ENCODE assay signal across 20 mouse cellular contexts in genomic region chr10:19598091-19598490, GRCm38 (mm10). TPM values are rescaled to one million over a fixed set of nuclear protein-coding genes. Genes with fewer than 3 reads are reported as not detected.
DNase-seq lines count a peak whose midpoint lies in the region; ATAC-seq and TF ChIP-seq lines count a peak whose summit lies in the region.
"Had no signal": no experiment of that assay in that cellular context is flagged by ENCODE, and none has a peak within 500 bp of the region (broad histone marks: within the 10 kb centered on the region; RNA-seq: fewer than 3 reads in every experiment).

No protein-coding gene starts in this region.

- no peak for ATAC-seq in hindbrain, embryonic 11.5 days (ENCODE audit: low FRiP score)
- no peak for ATAC-seq in erythroblast, adult 5-6 weeks (replicated peaks; ENCODE audit: low FRiP score, poor library complexity, severe bottlenecking)

- peaks cover 9% of the 10 kb centered on the region; the same call in 1 of the 2 replicates for H3K4me1 ChIP-seq in small intestine, adult 2 months (ENCODE audit: control insufficient read depth, insufficient read depth, insufficient read length, low read length)
- H3K4me1 ChIP-seq in hindbrain, embryonic 11.5 days (replicated peaks; ENCODE audit: control insufficient read depth, insufficient read depth, low read length) = no peaks in the 10 kb centered on the region

- H3K27me3 ChIP-seq in small intestine, adult 2 months (ENCODE audit: control insufficient read depth, insufficient read depth, low read length) = no peaks in the 10 kb centered on the region
- no peaks in the 10 kb centered on the region for H3K27me3 ChIP-seq in hindbrain, embryonic 11.5 days (ENCODE audit: control insufficient read depth, insufficient read depth, low read length)
- H3K27me3 ChIP-seq: heart, embryonic 12.5 days; stomach, embryonic 15.5 days had no signal

- H3K9ac ChIP-seq in hindbrain, embryonic 11.5 days (ENCODE audit: low read depth, low read length) = no peak overlapping the region
- H3K9ac ChIP-seq: heart, embryonic 12.5 days; stomach, embryonic 15.5 days had no signal

- H3K27ac ChIP-seq in small intestine, adult 2 months (ENCODE audit: insufficient read depth, low read depth, low read length) = peak overlapping the region; percentile 28; the same call in 1 of the 2 replicates
- H3K27ac ChIP-seq in hindbrain, embryonic 11.5 days (ENCODE audit: low read depth, low read length) = no peak overlapping the region
- H3K27ac ChIP-seq: forebrain, embryonic 10.5 days; hindbrain, embryonic 10.5 days; stomach, embryonic 15.5 days had no signal

- TF ChIP-seq POLR2A in small intestine, adult 2 months (IDR thresholded peaks at IDR 0.05; ENCODE audit: low read depth, low read length) = no peak

- no peak overlapping the region for H3K4me3 ChIP-seq in small intestine, adult 2 months (ENCODE audit: low read depth, low read length)
- H3K4me3 ChIP-seq in hindbrain, embryonic 11.5 days (ENCODE audit: low read depth, low read length) = no peak overlapping the region
- H3K4me3 ChIP-seq: forebrain, embryonic 10.5 days; gastrocnemius, adult 2 months; heart, embryonic 12.5 days; hindbrain, embryonic 10.5 days; stomach, embryonic 15.5 days had no signal

- H3K9me3 ChIP-seq in hindbrain, embryonic 11.5 days (ENCODE audit: control insufficient read depth, low read length) = no peaks in the 10 kb centered on the region
- H3K9me3 ChIP-seq: stomach, embryonic 15.5 days had no signal

- TF ChIP-seq CTCF in small intestine, adult 2 months (IDR thresholded peaks at IDR 0.05; ENCODE audit: extremely low read depth, insufficient read length, insufficient replicate concordance, low read depth, low read length) = no peak

- no peak overlapping the region for H3K4me2 ChIP-seq in hindbrain, embryonic 11.5 days (replicated peaks; ENCODE audit: low read depth, low read length)
- H3K4me2 ChIP-seq: heart, embryonic 12.5 days; stomach, embryonic 15.5 days had no signal

- H3K36me3 ChIP-seq in small intestine, adult 2 months (ENCODE audit: control insufficient read depth, insufficient read depth, low read length) = peaks cover 47% of the 10 kb centered on the region
- H3K36me3 ChIP-seq in hindbrain, embryonic 11.5 days (ENCODE audit: control insufficient read depth, insufficient read depth, low read length) = no peaks in the 10 kb centered on the region

- WGBS in small intestine, adult 2 months = 40% methylated on average over 11 of the region's 11 CpGs
- 77% methylated on average over 11 of the region's 11 CpGs for WGBS in hindbrain, embryonic 11.5 days

- DNase-seq in kidney, adult 9 months = peak; percentile 52
- no peak for DNase-seq in kidney, adult 11 months
- peak; percentile 64 for DNase-seq in 416B (ENCODE audit: low read depth)
- DNase-seq in T-cell, adult 2 months (ENCODE audit: low spot score) = peak; percentile 67
- DNase-seq in hindbrain, embryonic 11.5 days (ENCODE audit: low spot score) = no peak
- DNase-seq in cerebellum, adult 8-10 months = no peak
- DNase-seq: adrenal gland, postnatal 36 days; cerebellum, adult 11 months; embryo, embryonic 11 days; gastrocnemius, adult 2 months; layer of hippocampus, adult 9-11 months; lung, postnatal 4 days had no signal

RNA-seq across cellular contexts. Expression of gene Ifngr1, which starts 6.3 kb away (rescaled TPM):
- 17.7 and 37.4 TPM in 2 replicates for polyA plus RNA-seq in small intestine, adult 2 months (2012; rRNA removed)
- 30.0 and 31.4 TPM in 2 replicates for polyA plus RNA-seq in hindbrain, embryonic 11.5 days (2014; fragmentation: Nextera tagmentation; extraction: Ambion mirVana)
- 92.8 and 102 TPM in 2 replicates for total RNA-seq in erythroblast, adult 5-6 weeks (2015; ENCODE audit: low replicate concordance)
- 62.2 and 70.7 TPM in 2 replicates for total RNA-seq in erythroblast, adult 5-6 weeks (2017; ENCODE audit: low replicate concordance)

RNA-seq across cellular contexts. Expression of gene Il22ra2, which starts 23.7 kb away (rescaled TPM):
- 0.56 and 0.58 TPM in 2 replicates for polyA plus RNA-seq in small intestine, adult 2 months (2012; rRNA removed)
- polyA plus RNA-seq in hindbrain, embryonic 11.5 days (2014; fragmentation: Nextera tagmentation; extraction: Ambion mirVana) = not detected in 2 replicates
- total RNA-seq in erythroblast, adult 5-6 weeks (2015; ENCODE audit: low replicate concordance) = 3.5 TPM in 1 of 2 replicates, not detected in the other
- total RNA-seq in erythroblast, adult 5-6 weeks (2017; ENCODE audit: low replicate concordance) = 0.28 and 1.4 TPM in 2 replicates
- total RNA-seq: adrenal gland, postnatal 36 days; gastrocnemius, adult 2 months had no signal
- polyA plus RNA-seq: C2C12; forebrain, embryonic 10.5 days; heart, embryonic 12.5 days; hindbrain, embryonic 10.5 days; limb, embryonic 11.5 days had no signal

Comparison
In these comparisons a context has a peak if more than half of its experiments do, and no peak if none do; other contexts are left out.
1. DNase-seq: peak in kidney, adult 9 months (single experiment), 416B (single experiment) and T-cell, adult 2 months (single experiment); none in kidney, adult 11 months (single experiment), hindbrain, embryonic 11.5 days (single experiment) and cerebellum, adult 8-10 months (single experiment).